Mouse (Mus musculus) lung, postnatal 0 days (tissue): ENCODE measurements around the gene Slc25a33. TPM values are rescaled to one million over a fixed set of nuclear protein-coding genes. Genes with fewer than 3 reads are reported as not detected.

ENCODE experiments used
- ATAC-seq: fragments of 200-750 bp; cut with Nextera tagmentation; 2 replicates; pipeline ENCODE4 v1.8.0; 2017; ENCODE audit warnings: moderate library complexity
- DNase-seq: peaks from one replicate; pipeline ENCODE4 v3.0.0-alpha.2; 2016; ENCODE audit warnings: low spot score
- H3K27ac ChIP-seq: fragments of 300-500 bp; sonication (generic); 2 replicates; pipeline ENCODE4 v1.5.1; 2014; ENCODE audit warnings: antibody characterized with exemption, mild to moderate bottlenecking, low read length, mixed read lengths
- H3K27me3 ChIP-seq: fragments of 300-500 bp; sonication (generic); replicated peaks from 2 replicates; pipeline ENCODE4 v1.6.1; 2014; ENCODE audit warnings: low read length, mixed read lengths; ENCODE audit not compliant: insufficient read depth
- H3K36me3 ChIP-seq: fragments of 300-500 bp; sonication (generic); 2 replicates; pipeline ENCODE4 v1.6.1; 2014; ENCODE audit warnings: low read length, mixed read lengths; ENCODE audit not compliant: insufficient read depth
- H3K4me1 ChIP-seq: fragments of 300-500 bp; sonication (generic); 2 replicates; pipeline ENCODE4 v1.6.1; 2014; ENCODE audit warnings: antibody characterized with exemption, low read depth, low read length, mixed read lengths; ENCODE audit not compliant: insufficient read depth
- H3K4me2 ChIP-seq: fragments of 300-500 bp; sonication (generic); replicated peaks from 2 replicates; pipeline ENCODE4 v1.6.1; 2014; ENCODE audit warnings: low read depth, mild to moderate bottlenecking, low read length, moderate library complexity, mixed read lengths
- H3K4me3 ChIP-seq: fragments of 300-500 bp; sonication (generic); 2 replicates; pipeline ENCODE4 v1.5.1; 2014; ENCODE audit warnings: low read depth, low read length
- H3K9ac ChIP-seq: fragments of 300-500 bp; sonication (generic); replicated peaks from 2 replicates; pipeline ENCODE4 v1.6.1; 2014; ENCODE audit warnings: low read depth, mild to moderate bottlenecking
- H3K9me3 ChIP-seq: fragments of 300-500 bp; sonication (generic); 2 replicates; pipeline ENCODE4 v1.6.1; 2016; ENCODE audit warnings: low read length, mixed read lengths
- CTCF ChIP-seq: IDR thresholded peaks from 2 replicates; pipeline ENCODE4 v1.5.1; 2016; ENCODE audit warnings: antibody characterized with exemption, mild to moderate bottlenecking
- EP300 ChIP-seq: IDR thresholded peaks from 2 replicates; pipeline ENCODE4 v1.6.1; 2016; ENCODE audit warnings: antibody characterized with exemption, mild to moderate bottlenecking, control low read depth
- WGBS: fragments of 180-500 bp; shearing (Covaris S2); extraction: QIAGEN DNeasy Blood & Tissue Kit; methylation state at CpG from one replicate; pipeline ENCODE4 v1.1.7; 2014; 5-methylcytosine and 5-hydroxymethylcytosine counted together
- polyA plus RNA-seq: library from polyadenylated mRNA; unstranded; fragments of >200 nt; fragmentation: Nextera tagmentation; extraction: Ambion mirVana; gene quantifications from 2 replicates; pipeline ENCODE4 v1.2.1, GENCODE M21; 2015

Slc25a33 gene
- 7.4 and 8.6 TPM in 2 replicates for polyA plus RNA-seq

DNA sequence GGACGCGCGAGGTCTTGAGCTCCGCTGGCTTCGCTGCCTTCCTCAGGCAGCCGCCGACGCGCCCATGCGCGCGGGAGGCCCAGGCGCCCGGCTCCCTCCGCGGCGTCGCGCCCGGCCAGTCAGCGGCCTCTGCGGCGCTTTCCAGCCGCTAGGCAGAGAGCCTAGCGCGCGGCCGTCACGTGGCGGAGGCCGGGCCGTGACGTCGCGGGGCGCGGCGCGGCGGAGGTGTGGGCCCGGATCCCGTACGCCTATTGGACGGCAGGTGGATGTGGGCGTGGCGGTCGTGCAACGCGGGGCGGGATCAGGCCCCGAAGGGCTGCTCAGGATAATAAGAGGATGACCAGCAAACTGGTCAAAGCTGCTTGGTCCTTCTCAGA lies at the start of gene Slc25a33:
Slc25a33 (minus strand) TSS at position 184 of the 377 bp plus-strand sequence.
- Histone ChIP-seq H3K4me2 (peak within 1 kb of the TSS; percentile 97), H3K9me3 (no peaks in the 10 kb centered on the region), H3K9ac (peak within 1 kb of the TSS; percentile 63), H3K36me3 (no peaks in the 10 kb centered on the region), H3K27me3 (no peaks in the 10 kb centered on the region), H3K4me1 (peaks cover 9% of the 10 kb centered on the region), H3K27ac (peak within 1 kb of the TSS; percentile 59), H3K4me3 (peak within 1 kb of the TSS; percentile 60)
- peak; percentile 97 for DNase-seq
- no peak for TF ChIP-seq EP300
- no peak for TF ChIP-seq CTCF
- under 1% methylated on average over 45 of the region's 51 CpGs for WGBS
- peak; percentile 99 for ATAC-seq

DNA sequence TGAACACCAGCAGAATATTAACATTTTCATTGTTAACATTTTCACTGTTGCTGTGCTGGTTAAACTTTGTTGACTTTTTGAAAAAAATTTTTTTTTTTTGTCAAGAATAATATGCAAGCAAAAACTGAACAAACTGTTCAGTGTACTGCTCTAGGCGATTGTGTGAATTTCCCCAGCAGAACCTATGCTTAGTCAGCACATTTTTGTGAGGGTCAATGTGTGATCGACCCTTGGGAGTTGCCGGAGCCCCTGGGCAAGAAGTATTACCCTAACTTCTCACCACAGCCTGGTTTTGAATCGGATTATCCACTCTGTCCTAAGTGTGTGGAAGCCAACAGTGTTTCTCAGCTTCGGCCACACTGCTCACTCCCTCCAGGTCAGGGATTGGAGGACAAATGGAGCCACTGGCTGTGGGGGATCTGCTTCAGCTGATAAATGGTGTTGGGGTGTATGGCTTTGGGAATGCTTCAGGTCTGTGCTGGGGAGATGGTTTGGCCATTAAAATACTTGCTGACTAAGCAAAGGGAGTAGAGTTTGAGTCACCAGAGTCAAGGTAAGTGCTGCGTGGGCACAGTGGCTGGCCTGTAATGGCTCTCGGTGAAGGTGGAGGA lies 48.6 kb upstream of the Slc25a33 start:
- TF ChIP-seq CTCF (no peak), EP300 (no peak)
- Histone ChIP-seq H3K9me3 (no peaks in the 10 kb centered on the region), H3K27ac (peak overlapping the region; percentile 43), H3K4me2 (no peak overlapping the region), H3K4me1 (peaks cover 5% of the 10 kb centered on the region; the same call in 1 of the 2 replicates), H3K27me3 (no peaks in the 10 kb centered on the region), H3K9ac (no peak overlapping the region), H3K4me3 (no peak overlapping the region), H3K36me3 (no peaks in the 10 kb centered on the region)
- DNase-seq (no peak), ATAC-seq (no peak)
- WGBS: 69% methylated on average over 7 of the region's 7 CpGs

DNA sequence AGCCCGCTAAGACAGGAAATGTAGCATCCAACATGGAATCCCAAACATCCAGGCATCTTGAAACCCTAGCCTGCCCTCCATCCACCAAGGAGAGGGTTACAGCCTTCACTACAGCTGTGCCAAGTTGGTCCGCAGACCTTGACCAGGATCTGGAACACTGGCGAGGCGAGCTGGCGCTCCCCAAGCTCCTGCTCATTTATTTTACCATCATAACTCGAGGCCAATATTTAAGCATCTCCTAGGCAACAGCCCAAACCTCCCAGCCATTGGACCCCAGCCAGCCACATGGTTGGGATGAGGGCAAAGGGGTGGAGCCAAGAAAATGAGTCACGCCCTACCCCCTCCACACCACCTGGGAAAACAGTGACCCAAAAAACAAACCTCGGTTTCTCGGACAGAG lies 48.0 kb upstream of the Slc25a33 start:
- TF ChIP-seq EP300: no peak
- TF ChIP-seq CTCF: no peak
- peaks cover 5% of the 10 kb centered on the region; the same call in 1 of the 2 replicates for H3K4me1 ChIP-seq
- no peak overlapping the region for H3K9ac ChIP-seq
- peak overlapping the region; percentile 69; the same call in 1 of the 2 replicates for H3K27ac ChIP-seq
- no peaks in the 10 kb centered on the region for H3K9me3 ChIP-seq
- H3K36me3 ChIP-seq: no peaks in the 10 kb centered on the region
- H3K4me2 ChIP-seq: no peak overlapping the region
- peak; percentile 54 for ATAC-seq
- H3K4me3 ChIP-seq: no peak overlapping the region
- WGBS: 23% methylated on average over 9 of the region's 9 CpGs
- no peaks in the 10 kb centered on the region for H3K27me3 ChIP-seq
- DNase-seq: peak; percentile 84

DNA sequence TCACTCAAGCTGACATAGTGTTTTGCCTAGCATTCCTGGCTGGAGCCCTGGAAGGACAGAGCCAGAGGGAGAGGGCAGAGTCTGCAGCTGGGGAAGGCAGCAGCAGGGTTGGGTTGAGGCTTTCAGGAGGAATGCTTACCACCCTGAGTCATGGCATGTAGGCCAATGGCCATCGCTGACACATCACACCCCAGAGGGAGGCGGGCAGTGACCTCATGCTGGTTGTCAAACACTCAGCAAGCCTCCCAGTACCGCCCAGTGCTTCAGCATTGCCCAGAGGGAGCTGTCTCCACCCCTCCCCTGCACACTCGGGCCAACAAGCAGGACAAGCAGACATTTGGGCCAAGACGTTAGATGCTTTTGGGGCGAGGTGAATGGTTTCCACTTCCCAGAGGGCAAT lies 46.5 kb upstream of the Slc25a33 start:
- Histone ChIP-seq H3K36me3 (no peaks in the 10 kb centered on the region), H3K4me3 (no peak overlapping the region), H3K27me3 (no peaks in the 10 kb centered on the region), H3K9me3 (no peaks in the 10 kb centered on the region), H3K4me2 (no peak overlapping the region), H3K9ac (no peak overlapping the region), H3K4me1 (peaks cover 5% of the 10 kb centered on the region; the same call in 1 of the 2 replicates), H3K27ac (peak overlapping the region; percentile 78)
- ATAC-seq (peak; percentile 94), DNase-seq (peak; percentile 97)
- no peak for TF ChIP-seq CTCF
- TF ChIP-seq EP300: peak; percentile 89
- WGBS: 18% methylated on average over 6 of the region's 6 CpGs

DNA sequence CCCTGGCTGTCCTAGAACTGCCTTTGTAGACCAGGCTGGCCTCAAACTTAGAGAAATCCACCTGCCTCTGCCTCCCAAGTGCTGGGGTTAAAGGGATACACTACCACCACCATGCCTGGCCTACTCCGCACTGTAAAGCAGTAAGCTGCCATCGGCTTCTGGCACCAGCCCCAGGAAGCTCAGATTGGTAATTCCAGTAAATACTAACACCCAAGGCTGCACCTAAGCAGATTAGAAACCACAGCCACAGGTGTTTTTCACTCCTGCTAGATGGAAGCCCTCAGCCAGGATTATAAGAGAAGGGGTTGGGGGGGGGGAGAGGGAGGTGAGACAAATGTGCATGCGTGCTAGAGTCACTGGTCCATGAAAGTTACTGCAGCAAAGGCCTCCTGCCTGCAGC lies 45.1 kb upstream of the Slc25a33 start:
- DNase-seq (no peak), ATAC-seq (no peak)
- peaks cover 5% of the 10 kb centered on the region; the same call in 1 of the 2 replicates for H3K4me1 ChIP-seq
- no peaks in the 10 kb centered on the region for H3K27me3 ChIP-seq
- 82% methylated on average over 3 of the region's 3 CpGs for WGBS
- no peaks in the 10 kb centered on the region for H3K9me3 ChIP-seq
- H3K36me3 ChIP-seq: no peaks in the 10 kb centered on the region
- no peak overlapping the region for H3K9ac ChIP-seq
- TF ChIP-seq EP300 (no peak), CTCF (no peak)
- no peak overlapping the region for H3K4me3 ChIP-seq
- no peak overlapping the region for H3K4me2 ChIP-seq
- H3K27ac ChIP-seq: peak overlapping the region; percentile 66; the same call in 1 of the 2 replicates

DNA sequence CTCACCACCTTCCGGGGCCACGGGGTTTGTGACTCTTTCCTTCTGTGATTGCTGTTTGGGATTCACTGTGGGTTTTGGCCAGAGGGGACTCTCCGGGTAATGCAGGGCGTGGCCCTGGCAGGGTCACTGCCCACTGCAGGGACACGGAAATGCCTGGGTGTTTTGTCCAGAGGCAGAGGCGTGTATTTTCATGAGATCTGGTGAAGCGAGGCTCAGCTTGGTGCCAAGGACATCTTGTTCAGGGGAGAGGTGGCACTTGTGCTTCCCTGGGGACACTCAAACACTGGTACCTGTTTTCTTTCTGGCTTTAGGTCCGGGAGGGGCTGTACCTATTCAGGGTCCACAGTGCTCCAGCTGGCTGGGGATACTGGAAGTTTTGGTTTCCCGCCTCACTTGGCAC lies 42.5 kb upstream of the Slc25a33 start:
- TF ChIP-seq EP300 (peak; percentile 100), CTCF (no peak)
- 74% methylated on average over 9 of the region's 9 CpGs for WGBS
- no peak overlapping the region for H3K9ac ChIP-seq
- H3K9me3 ChIP-seq: no peaks in the 10 kb centered on the region
- H3K27me3 ChIP-seq: no peaks in the 10 kb centered on the region
- no peak overlapping the region for H3K4me2 ChIP-seq
- H3K4me3 ChIP-seq: no peak overlapping the region
- ATAC-seq: peak; percentile 56
- H3K36me3 ChIP-seq: no peaks in the 10 kb centered on the region
- DNase-seq: peak; percentile 82
- H3K4me1 ChIP-seq: no peaks in the 10 kb centered on the region; the same call in 1 of the 2 replicates
- H3K27ac ChIP-seq: peak overlapping the region; percentile 89
